Mouse (Mus musculus) splenic B cell, adult 2 months (primary cell): ENCODE measurements around the gene Yipf3.
A peak's percentile ranks its signal among the peaks of the same experiment; 100 is the strongest.

Experiments
- DNase-seq: peaks from one replicate; pipeline ENCODE4 v3.0.0-alpha.2; 2011; ENCODE audit warnings: low read depth, low spot score
- H3K27me3 ChIP-seq: 2 replicates; pipeline ENCODE4 v1.6.1; 2012; ENCODE audit warnings: mild to moderate bottlenecking, low read length, moderate library complexity, mixed read lengths; ENCODE audit not compliant: control insufficient read depth, poor library complexity, insufficient read depth, severe bottlenecking
- H3K36me3 ChIP-seq: 2 replicates; pipeline ENCODE4 v1.6.1; 2012; ENCODE audit warnings: mild to moderate bottlenecking, low read length, moderate library complexity, mixed read lengths; ENCODE audit not compliant: control insufficient read depth, poor library complexity, insufficient read depth, severe bottlenecking

The Yipf3 gene

GRCm38 (mm10) chr17:46267511-46267910 is 19.6 kb downstream of the Yipf3 start:
- Histone ChIP-seq H3K27me3 (no peaks in the 10 kb centered on the region), H3K36me3 (peaks cover 5% of the 10 kb centered on the region)
- no peak for DNase-seq

- Histone ChIP-seq H3K36me3 (peaks cover 4% of the 10 kb centered on the region), H3K27me3 (no peaks in the 10 kb centered on the region)
- no peak for DNase-seq
Observed at GRCm38 (mm10) chr17:46268026-46268720, 20.3 kb downstream of the Yipf3 start.

- DNase-seq = no peak
- peaks cover 1% of the 10 kb centered on the region; the same call in 1 of the 2 replicates for H3K36me3 ChIP-seq
- H3K27me3 ChIP-seq = no peaks in the 10 kb centered on the region
Observed at GRCm38 (mm10) chr17:46269771-46270534, 22.1 kb downstream of the Yipf3 start.

- H3K27me3 ChIP-seq = no peaks in the 10 kb centered on the region
- H3K36me3 ChIP-seq = 0 out of 2 replicates have a peak, but pooled peaks cover 1% of the 10 kb centered on the region
- DNase-seq = no peak
Observed at GRCm38 (mm10) chr17:46272058-46272457, 24.2 kb downstream of the Yipf3 start.

- DNase-seq = no peak
- Histone ChIP-seq H3K36me3 (0 out of 2 replicates have a peak, but pooled peaks cover 1% of the 10 kb centered on the region), H3K27me3 (no peaks in the 10 kb centered on the region)
Observed at GRCm38 (mm10) chr17:46272675-46273074, 24.8 kb downstream of the Yipf3 start.

GRCm38 (mm10) chr17:46273803-46274236 is 25.9 kb downstream of the Yipf3 start:
- no peak for DNase-seq
- H3K36me3 ChIP-seq = peaks cover 1% of the 10 kb centered on the region; the same call in 1 of the 2 replicates
- H3K27me3 ChIP-seq = no peaks in the 10 kb centered on the region

GRCm38 (mm10) chr17:46274465-46274864 is 26.6 kb downstream of the Yipf3 start:
- H3K36me3 ChIP-seq = peaks cover 2% of the 10 kb centered on the region
- DNase-seq = no peak
- H3K27me3 ChIP-seq = no peaks in the 10 kb centered on the region

- H3K27me3 ChIP-seq = no peaks in the 10 kb centered on the region
- DNase-seq = no peak
- H3K36me3 ChIP-seq = peaks cover 2% of the 10 kb centered on the region
Observed at GRCm38 (mm10) chr17:46275034-46275433, 27.2 kb downstream of the Yipf3 start.

GRCm38 (mm10) chr17:46275506-46275905 is 27.6 kb downstream of the Yipf3 start:
- no peaks in the 10 kb centered on the region for H3K27me3 ChIP-seq
- DNase-seq = no peak
- peaks cover 2% of the 10 kb centered on the region for H3K36me3 ChIP-seq

GRCm38 (mm10) chr17:46277586-46277985 is 29.7 kb downstream of the Yipf3 start:
- H3K27me3 ChIP-seq = no peaks in the 10 kb centered on the region
- peaks cover 2% of the 10 kb centered on the region for H3K36me3 ChIP-seq
- DNase-seq = no peak

GRCm38 (mm10) chr17:46278011-46278765 is 30.3 kb downstream of the Yipf3 start:
- DNase-seq = no peak
- Histone ChIP-seq H3K36me3 (peaks cover 2% of the 10 kb centered on the region), H3K27me3 (no peaks in the 10 kb centered on the region)

GRCm38 (mm10) chr17:46282483-46283123 is 34.7 kb downstream of the Yipf3 start, which contains the start of gene Tjap1:
Tjap1 (minus strand) TSS chr17:46283026.
- Histone ChIP-seq H3K27me3 (no peaks in the 10 kb centered on the region), H3K36me3 (peaks cover 2% of the 10 kb centered on the region)
- DNase-seq = peak; percentile 84

GRCm38 (mm10) chr17:46283140-46283539 is 35.3 kb downstream of the Yipf3 start:
- peaks cover 2% of the 10 kb centered on the region for H3K36me3 ChIP-seq
- no peak for DNase-seq
- no peaks in the 10 kb centered on the region for H3K27me3 ChIP-seq

- H3K27me3 ChIP-seq = no peaks in the 10 kb centered on the region
- peaks cover 2% of the 10 kb centered on the region for H3K36me3 ChIP-seq
- DNase-seq = no peak
Observed at GRCm38 (mm10) chr17:46283911-46284310, 36.0 kb downstream of the Yipf3 start.
